Mouse (Mus musculus): ENCODE results near the gene Sptan1. TPM values are rescaled to one million over a fixed set of nuclear protein-coding genes. Genes with fewer than 3 reads are reported as not detected.

The Sptan1 gene
- polyA plus RNA-seq, 1 experiment from 2014 or later, result 381 TPM

GRCm38 (mm10) chr2:29971838-29972635 is 6.7 kb downstream of the Sptan1 start:
- H3K36me3 ChIP-seq (ENCODE audit: control insufficient read depth, insufficient read depth, low read length), result peaks cover 9% of the 10 kb centered on the region
- H3K27me3 ChIP-seq (ENCODE audit: control insufficient read depth, insufficient read depth, low read length), result no peaks in the 10 kb centered on the region
- no peak for ATAC-seq (ENCODE audit: low read depth)
- no peak overlapping the region for H3K4me2 ChIP-seq (ENCODE audit: low read depth, low read length)
- no peak overlapping the region for H3K27ac ChIP-seq (ENCODE audit: low read depth, low read length)
- 78% methylated on average over 9 of the region's 9 CpGs for WGBS
- no peak overlapping the region for H3K4me3 ChIP-seq (ENCODE audit: low read depth, low read length)
- no peaks in the 10 kb centered on the region for H3K9me3 ChIP-seq (ENCODE audit: control insufficient read depth, low read length)
- peaks cover 39% of the 10 kb centered on the region for H3K4me1 ChIP-seq (ENCODE audit: control insufficient read depth, insufficient read depth, low read length)
- H3K9ac ChIP-seq (replicated peaks; ENCODE audit: low read depth, low read length), result no peak overlapping the region

- H3K4me1 ChIP-seq (ENCODE audit: control insufficient read depth, insufficient read depth, low read length), result peaks cover 25% of the 10 kb centered on the region
- 3% methylated on average over 2 of the region's 2 CpGs for WGBS
- H3K9ac ChIP-seq (replicated peaks; ENCODE audit: low read depth, low read length), result no peak overlapping the region
- no peak for ATAC-seq (ENCODE audit: low read depth)
- no peak overlapping the region for H3K27ac ChIP-seq (ENCODE audit: low read depth, low read length)
- H3K27me3 ChIP-seq (ENCODE audit: control insufficient read depth, insufficient read depth, low read length), result no peaks in the 10 kb centered on the region
- no peaks in the 10 kb centered on the region for H3K9me3 ChIP-seq (ENCODE audit: control insufficient read depth, low read length)
- peaks cover 11% of the 10 kb centered on the region for H3K36me3 ChIP-seq (ENCODE audit: control insufficient read depth, insufficient read depth, low read length)
- no peak overlapping the region for H3K4me2 ChIP-seq (ENCODE audit: low read depth, low read length)
- no peak overlapping the region for H3K4me3 ChIP-seq (ENCODE audit: low read depth, low read length)
Observed at GRCm38 (mm10) chr2:29973525-29973924, 8.2 kb downstream of the Sptan1 start.

- H3K27ac ChIP-seq (ENCODE audit: low read depth, low read length), result no peak overlapping the region
- H3K27me3 ChIP-seq (ENCODE audit: control insufficient read depth, insufficient read depth, low read length), result no peaks in the 10 kb centered on the region
- H3K4me1 ChIP-seq (ENCODE audit: control insufficient read depth, insufficient read depth, low read length), result peaks cover 5% of the 10 kb centered on the region; the same call in 1 of the 2 replicates
- H3K4me2 ChIP-seq (ENCODE audit: low read depth, low read length), result no peak overlapping the region
- H3K9ac ChIP-seq (replicated peaks; ENCODE audit: low read depth, low read length), result no peak overlapping the region
- H3K4me3 ChIP-seq (ENCODE audit: low read depth, low read length), result no peak overlapping the region
- H3K36me3 ChIP-seq (ENCODE audit: control insufficient read depth, insufficient read depth, low read length), result peaks cover 43% of the 10 kb centered on the region
- ATAC-seq (ENCODE audit: low read depth), result no peak
- H3K9me3 ChIP-seq (ENCODE audit: control insufficient read depth, low read length), result no peaks in the 10 kb centered on the region
Observed at GRCm38 (mm10) chr2:29977307-29977706, 11.9 kb downstream of the Sptan1 start.

- Histone ChIP-seq H3K4me1 (ENCODE audit: control insufficient read depth, insufficient read depth, low read length) (no peaks in the 10 kb centered on the region), H3K36me3 (ENCODE audit: control insufficient read depth, insufficient read depth, low read length) (peaks cover 74% of the 10 kb centered on the region), H3K4me3 (ENCODE audit: low read depth, low read length) (no peak overlapping the region), H3K9me3 (ENCODE audit: control insufficient read depth, low read length) (no peaks in the 10 kb centered on the region), H3K9ac (replicated peaks; ENCODE audit: low read depth, low read length) (no peak overlapping the region), H3K27ac (ENCODE audit: low read depth, low read length) (no peak overlapping the region), H3K27me3 (ENCODE audit: control insufficient read depth, insufficient read depth, low read length) (no peaks in the 10 kb centered on the region), H3K4me2 (ENCODE audit: low read depth, low read length) (no peak overlapping the region)
- ATAC-seq (ENCODE audit: low read depth), result no peak
- 95% methylated on average over 1 of the region's 1 CpGs for WGBS
Observed at GRCm38 (mm10) chr2:29980661-29981060, 15.3 kb downstream of the Sptan1 start.

- Histone ChIP-seq H3K4me1 (ENCODE audit: control insufficient read depth, insufficient read depth, low read length) (no peaks in the 10 kb centered on the region), H3K4me3 (ENCODE audit: low read depth, low read length) (no peak overlapping the region), H3K27ac (ENCODE audit: low read depth, low read length) (no peak overlapping the region), H3K36me3 (ENCODE audit: control insufficient read depth, insufficient read depth, low read length) (peaks cover 99% of the 10 kb centered on the region), H3K4me2 (ENCODE audit: low read depth, low read length) (no peak overlapping the region), H3K27me3 (ENCODE audit: control insufficient read depth, insufficient read depth, low read length) (no peaks in the 10 kb centered on the region), H3K9ac (replicated peaks; ENCODE audit: low read depth, low read length) (no peak overlapping the region), H3K9me3 (ENCODE audit: control insufficient read depth, low read length) (no peaks in the 10 kb centered on the region)
- no peak for ATAC-seq (ENCODE audit: low read depth)
- WGBS, result 60% methylated on average over 2 of the region's 2 CpGs
Observed at GRCm38 (mm10) chr2:29991962-29992361, 26.6 kb downstream of the Sptan1 start.

GRCm38 (mm10) chr2:30009101-30009500 is 43.7 kb downstream of the Sptan1 start:
- H3K4me1 ChIP-seq (ENCODE audit: control insufficient read depth, insufficient read depth, low read length), result no peaks in the 10 kb centered on the region
- ATAC-seq (ENCODE audit: low read depth), result no peak
- no peak overlapping the region for H3K4me3 ChIP-seq (ENCODE audit: low read depth, low read length)
- no peaks in the 10 kb centered on the region for H3K9me3 ChIP-seq (ENCODE audit: control insufficient read depth, low read length)
- no peak overlapping the region for H3K9ac ChIP-seq (replicated peaks; ENCODE audit: low read depth, low read length)
- 62% methylated on average over 1 of the region's 1 CpGs for WGBS
- H3K4me2 ChIP-seq (ENCODE audit: low read depth, low read length), result no peak overlapping the region
- H3K27ac ChIP-seq (ENCODE audit: low read depth, low read length), result no peak overlapping the region
- H3K27me3 ChIP-seq (ENCODE audit: control insufficient read depth, insufficient read depth, low read length), result no peaks in the 10 kb centered on the region
- H3K36me3 ChIP-seq (ENCODE audit: control insufficient read depth, insufficient read depth, low read length), result peaks cover 93% of the 10 kb centered on the region

- WGBS, result 88% methylated on average over 8 of the region's 8 CpGs
- peaks cover 94% of the 10 kb centered on the region for H3K36me3 ChIP-seq (ENCODE audit: control insufficient read depth, insufficient read depth, low read length)
- H3K27me3 ChIP-seq (ENCODE audit: control insufficient read depth, insufficient read depth, low read length), result no peaks in the 10 kb centered on the region
- no peaks in the 10 kb centered on the region for H3K4me1 ChIP-seq (ENCODE audit: control insufficient read depth, insufficient read depth, low read length)
- no peak overlapping the region for H3K4me2 ChIP-seq (ENCODE audit: low read depth, low read length)
- no peak overlapping the region for H3K9ac ChIP-seq (replicated peaks; ENCODE audit: low read depth, low read length)
- H3K27ac ChIP-seq (ENCODE audit: low read depth, low read length), result no peak overlapping the region
- no peak overlapping the region for H3K4me3 ChIP-seq (ENCODE audit: low read depth, low read length)
- ATAC-seq (ENCODE audit: low read depth), result no peak
- no peaks in the 10 kb centered on the region for H3K9me3 ChIP-seq (ENCODE audit: control insufficient read depth, low read length)
Observed at GRCm38 (mm10) chr2:30010840-30011281, 45.5 kb downstream of the Sptan1 start.

- Histone ChIP-seq H3K27me3 (ENCODE audit: control insufficient read depth, insufficient read depth, low read length) (no peaks in the 10 kb centered on the region), H3K4me1 (ENCODE audit: control insufficient read depth, insufficient read depth, low read length) (no peaks in the 10 kb centered on the region), H3K27ac (ENCODE audit: low read depth, low read length) (no peak overlapping the region), H3K9me3 (ENCODE audit: control insufficient read depth, low read length) (no peaks in the 10 kb centered on the region), H3K4me3 (ENCODE audit: low read depth, low read length) (no peak overlapping the region), H3K36me3 (ENCODE audit: control insufficient read depth, insufficient read depth, low read length) (peaks cover 93% of the 10 kb centered on the region), H3K9ac (replicated peaks; ENCODE audit: low read depth, low read length) (no peak overlapping the region), H3K4me2 (ENCODE audit: low read depth, low read length) (no peak overlapping the region)
- ATAC-seq (ENCODE audit: low read depth), result no peak
- 92% methylated on average over 11 of the region's 11 CpGs for WGBS
Observed at GRCm38 (mm10) chr2:30014326-30014966, 49.1 kb downstream of the Sptan1 start.

GRCm38 (mm10) chr2:30025454-30025853 is 60.1 kb downstream of the Sptan1 start:
- Histone ChIP-seq H3K36me3 (ENCODE audit: control insufficient read depth, insufficient read depth, low read length) (peaks cover 100% of the 10 kb centered on the region), H3K27me3 (ENCODE audit: control insufficient read depth, insufficient read depth, low read length) (no peaks in the 10 kb centered on the region), H3K4me2 (ENCODE audit: low read depth, low read length) (no peak overlapping the region), H3K9ac (replicated peaks; ENCODE audit: low read depth, low read length) (no peak overlapping the region), H3K4me1 (ENCODE audit: control insufficient read depth, insufficient read depth, low read length) (no peaks in the 10 kb centered on the region), H3K27ac (ENCODE audit: low read depth, low read length) (no peak overlapping the region), H3K9me3 (ENCODE audit: control insufficient read depth, low read length) (no peaks in the 10 kb centered on the region), H3K4me3 (ENCODE audit: low read depth, low read length) (no peak overlapping the region)
- ATAC-seq (ENCODE audit: low read depth), result no peak
- 89% methylated on average over 4 of the region's 4 CpGs for WGBS

All from neural tube, embryonic 14.5 days (tissue).